12 mouse cellular contexts compared by ENCODE assay signal in genomic region chr2:26575865-26576264, GRCm38 (mm10). TPM values are rescaled to one million over a fixed set of nuclear protein-coding genes. Genes with fewer than 3 reads are reported as not detected.
DNase-seq lines count a peak whose midpoint lies in the region; ATAC-seq and TF ChIP-seq lines count a peak whose summit lies in the region.
"Had no signal": no experiment of that assay in that cellular context is flagged by ENCODE, and none has a peak within 500 bp of the region (broad histone marks: within the 10 kb centered on the region; RNA-seq: fewer than 3 reads in every experiment).

No protein-coding gene starts in this region.

- peaks cover 100% of the 10 kb centered on the region for H3K4me1 ChIP-seq in megakaryocyte, embryonic 14.5 days
- peaks cover 55% of the 10 kb centered on the region in 2 experiments for H3K4me1 ChIP-seq in heart, embryonic 14.5 days (ENCODE audit: control insufficient read depth in 2 of 2, insufficient read depth in 2 of 2, low read length in 2 of 2)
- peaks cover 7% of the 10 kb centered on the region; the same call in 1 of the 2 replicates for H3K4me1 ChIP-seq in stomach, embryonic 15.5 days
- peaks cover 10% of the 10 kb centered on the region for H3K4me1 ChIP-seq in thymus, adult 2 months (replicated peaks; ENCODE audit: control insufficient read depth, insufficient read depth, low read length)

- TF ChIP-seq POLR2A in thymus, adult 2 months (IDR thresholded peaks at IDR 0.05; ENCODE audit: control insufficient read depth, extremely low read depth, insufficient read depth, low read length, poor library complexity) = no peak

- no peaks in the 10 kb centered on the region for H3K36me3 ChIP-seq in megakaryocyte, embryonic 14.5 days (replicated peaks; ENCODE audit: low read length)
- H3K36me3 ChIP-seq in heart, embryonic 14.5 days (ENCODE audit: control insufficient read depth, insufficient read depth, low read length) = no peaks in the 10 kb centered on the region
- H3K36me3 ChIP-seq in stomach, embryonic 15.5 days = no peaks in the 10 kb centered on the region
- H3K36me3 ChIP-seq in thymus, adult 2 months (ENCODE audit: control insufficient read depth, insufficient read depth, low read length) = no peaks in the 10 kb centered on the region

- 36% methylated on average over 4 of the region's 4 CpGs for WGBS in heart, embryonic 14.5 days
- whole genome bisulfite sequencing in stomach, embryonic 15.5 days = 64% methylated on average over 4 of the region's 4 CpGs
- WGBS in thymus, adult 2 months = 93% methylated on average over 4 of the region's 4 CpGs

- peak overlapping the region; percentile 71 to 86 for H3K27ac ChIP-seq in heart, embryonic 14.5 days (replicated peaks in 1 of 2; ENCODE audit: control insufficient read depth in 1 of 2, insufficient read depth in 1 of 2, low read depth in 2 of 2, low read length in 2 of 2)
- H3K27ac ChIP-seq in stomach, embryonic 15.5 days = peak overlapping the region; percentile 28
- H3K27ac ChIP-seq in thymus, adult 2 months (ENCODE audit: control insufficient read depth, insufficient read depth, low read length) = no peak overlapping the region

- no peaks in the 10 kb centered on the region for H3K9me3 ChIP-seq in megakaryocyte, embryonic 14.5 days
- no peaks in the 10 kb centered on the region for H3K9me3 ChIP-seq in heart, embryonic 14.5 days (ENCODE audit: control insufficient read depth, low read length)
- no peaks in the 10 kb centered on the region for H3K9me3 ChIP-seq in stomach, embryonic 15.5 days

- H3K4me2 ChIP-seq in heart, embryonic 14.5 days (ENCODE audit: low read length) = 0 out of 2 replicates have a peak overlapping the region, but pooled peaks have one; percentile 18
- H3K4me2 ChIP-seq in stomach, embryonic 15.5 days = no peak overlapping the region

- no peak for ATAC-seq in megakaryocyte, adult 5-6 weeks (ENCODE audit: poor library complexity, severe bottlenecking)
- 0 out of 2 replicates have a peak, but pooled peaks have one; percentile 17 for ATAC-seq in heart, embryonic 14.5 days (ENCODE audit: insufficient number of reproducible peaks, insufficient read depth, low FRiP score, low read depth)
- ATAC-seq in stomach, embryonic 15.5 days (ENCODE audit: insufficient read depth, low FRiP score, low read depth) = peak; percentile 50; the same call in 1 of the 2 replicates
- ATAC-seq: Patski had no signal

- H3K4me3 ChIP-seq in megakaryocyte, embryonic 14.5 days (replicated peaks) = peak overlapping the region; percentile 5
- H3K4me3 ChIP-seq in heart, embryonic 14.5 days (ENCODE audit: control insufficient read depth in 1 of 2, insufficient read depth in 1 of 2, low read depth in 1 of 2, low read length in 2 of 2) = no peak overlapping the region
- no peak overlapping the region for H3K4me3 ChIP-seq in stomach, embryonic 15.5 days (replicated peaks)
- H3K4me3 ChIP-seq in thymus, adult 2 months (ENCODE audit: control insufficient read depth, insufficient read depth, low read length) = no peak overlapping the region

- DNase-seq in kidney, postnatal 4 days = peak; percentile 61 to 76
- DNase-seq in thymus, adult 2 months = no peak
- no peak for DNase-seq in Muller cell, postnatal 12 days (ENCODE audit: inconsistent ontology term)
- no peak for DNase-seq in thymus, postnatal 10 days (ENCODE audit: low spot score in 2 of 2)

- no peak for TF ChIP-seq CTCF in thymus, adult 2 months (IDR thresholded peaks at IDR 0.05; ENCODE audit: borderline replicate concordance, control insufficient read depth, extremely low read depth, insufficient read depth, low read length, poor library complexity)

- peaks cover 14% of the 10 kb centered on the region for H3K27me3 ChIP-seq in megakaryocyte, embryonic 14.5 days (replicated peaks)
- no peaks in the 10 kb centered on the region for H3K27me3 ChIP-seq in heart, embryonic 14.5 days (ENCODE audit: control insufficient read depth, insufficient read depth, low read length)
- H3K27me3 ChIP-seq in stomach, embryonic 15.5 days (replicated peaks) = no peaks in the 10 kb centered on the region
- no peaks in the 10 kb centered on the region for H3K27me3 ChIP-seq in thymus, adult 2 months (ENCODE audit: control insufficient read depth, insufficient read depth, low read length)
- H3K27me3 ChIP-seq: Patski had no signal

- no peak overlapping the region for H3K9ac ChIP-seq in heart, embryonic 14.5 days (ENCODE audit: low read length)
- H3K9ac ChIP-seq in stomach, embryonic 15.5 days = no peak overlapping the region

RNA-seq across cellular contexts. Expression of gene Egfl7, which starts 3.9 kb away (rescaled TPM):
- 19.7 and 90.5 TPM in 2 replicates for polyA plus RNA-seq in megakaryocyte, embryonic 14.5 days (2012; ENCODE audit: insufficient read depth, low replicate concordance)
- 1.6 and 3.1 TPM in 2 replicates for total RNA-seq in megakaryocyte, adult 5-6 weeks (2015)
- total RNA-seq in megakaryocyte, adult 5-6 weeks (2017) = 3.7 and 3.9 TPM in 2 replicates
- 161 and 177 TPM in 2 replicates for polyA plus RNA-seq in heart, embryonic 14.5 days (2014; fragmentation: Nextera tagmentation; extraction: Ambion mirVana)
- polyA plus RNA-seq in stomach, embryonic 15.5 days (2015; fragmentation: Nextera tagmentation; extraction: Ambion mirVana) = 121 and 128 TPM in 2 replicates
- 63.9 and 105 TPM in 2 replicates for polyA plus RNA-seq in thymus, adult 2 months (2012; rRNA removed)

RNA-seq across cellular contexts. Expression of gene Gm20532, which starts 10.6 kb away (rescaled TPM):
- polyA plus RNA-seq in megakaryocyte, embryonic 14.5 days (2012; ENCODE audit: insufficient read depth, low replicate concordance) = not detected in 2 replicates
- 0.36 TPM in 1 of 2 replicates, not detected in the other for total RNA-seq in megakaryocyte, adult 5-6 weeks (2015)
- not detected in 2 replicates for total RNA-seq in megakaryocyte, adult 5-6 weeks (2017)
- polyA plus RNA-seq in heart, embryonic 14.5 days (2014; fragmentation: Nextera tagmentation; extraction: Ambion mirVana) = not detected in 2 replicates
- not detected in 2 replicates for polyA plus RNA-seq in stomach, embryonic 15.5 days (2015; fragmentation: Nextera tagmentation; extraction: Ambion mirVana)
- polyA plus RNA-seq in thymus, adult 2 months (2012; rRNA removed) = not detected in 2 replicates
- total RNA-seq: layer of hippocampus, postnatal 25 days; neutrophil, adult 5-6 weeks had no signal
- polyA plus RNA-seq: embryonic facial prominence, embryonic 11.5 days; Patski had no signal

RNA-seq across cellular contexts. Expression of gene Agpat2, which starts 28.4 kb away (rescaled TPM):
- polyA plus RNA-seq in megakaryocyte, embryonic 14.5 days (2012; ENCODE audit: insufficient read depth, low replicate concordance) = 34.1 and 41.8 TPM in 2 replicates
- 37.0 and 41.9 TPM in 2 replicates for total RNA-seq in megakaryocyte, adult 5-6 weeks (2015)
- 38.1 and 43.6 TPM in 2 replicates for total RNA-seq in megakaryocyte, adult 5-6 weeks (2017)
- polyA plus RNA-seq in heart, embryonic 14.5 days (2014; fragmentation: Nextera tagmentation; extraction: Ambion mirVana) = 24.0 and 24.7 TPM in 2 replicates
- polyA plus RNA-seq in stomach, embryonic 15.5 days (2015; fragmentation: Nextera tagmentation; extraction: Ambion mirVana) = 60.1 and 63.4 TPM in 2 replicates
- 89.3 and 137 TPM in 2 replicates for polyA plus RNA-seq in thymus, adult 2 months (2012; rRNA removed)

RNA-seq across cellular contexts. Expression of gene Fam69b, which starts 52.4 kb away (rescaled TPM):
- 1.2 TPM in 1 of 2 replicates, not detected in the other for polyA plus RNA-seq in megakaryocyte, embryonic 14.5 days (2012; ENCODE audit: insufficient read depth, low replicate concordance)
- total RNA-seq in megakaryocyte, adult 5-6 weeks (2015) = 0.33 TPM in 1 of 2 replicates, not detected in the other
- total RNA-seq in megakaryocyte, adult 5-6 weeks (2017) = 0.11 and 0.33 TPM in 2 replicates
- 13.3 and 15.2 TPM in 2 replicates for polyA plus RNA-seq in heart, embryonic 14.5 days (2014; fragmentation: Nextera tagmentation; extraction: Ambion mirVana)
- 28.9 and 33.7 TPM in 2 replicates for polyA plus RNA-seq in stomach, embryonic 15.5 days (2015; fragmentation: Nextera tagmentation; extraction: Ambion mirVana)
- 14.8 and 15.6 TPM in 2 replicates for polyA plus RNA-seq in thymus, adult 2 months (2012; rRNA removed)
- total RNA-seq: neutrophil, adult 5-6 weeks had no signal

RNA-seq across cellular contexts. Expression of gene Notch1, which starts 59.4 kb away (rescaled TPM):
- polyA plus RNA-seq in megakaryocyte, embryonic 14.5 days (2012; ENCODE audit: insufficient read depth, low replicate concordance) = 1.2 and 4.2 TPM in 2 replicates
- total RNA-seq in megakaryocyte, adult 5-6 weeks (2015) = 37.6 and 43.0 TPM in 2 replicates
- 22.3 and 48.3 TPM in 2 replicates for total RNA-seq in megakaryocyte, adult 5-6 weeks (2017)
- 21.2 and 21.6 TPM in 2 replicates for polyA plus RNA-seq in heart, embryonic 14.5 days (2014; fragmentation: Nextera tagmentation; extraction: Ambion mirVana)
- polyA plus RNA-seq in stomach, embryonic 15.5 days (2015; fragmentation: Nextera tagmentation; extraction: Ambion mirVana) = 16.1 and 17.9 TPM in 2 replicates
- 159 and 219 TPM in 2 replicates for polyA plus RNA-seq in thymus, adult 2 months (2012; rRNA removed)

Comparison
In these comparisons a context has a peak if more than half of its experiments do, and no peak if none do; other contexts are left out.
1. DNase-seq: peak in kidney, postnatal 4 days (2 of 2); none in thymus, adult 2 months (single experiment), Muller cell, postnatal 12 days (single experiment) and thymus, postnatal 10 days (0 of 2).